Mouse (Mus musculus) adrenal gland, postnatal 4 days (tissue): ENCODE results near the gene Relt. TPM values are rescaled to one million over a fixed set of nuclear protein-coding genes. Genes with fewer than 3 reads are reported as not detected.
A peak's percentile ranks its signal among the peaks of the same experiment; 100 is the strongest.

Experiments
- DNase-seq, 2 experiments: peaks; one replicate each; pipeline ENCODE4 v3.0.0; 2021 to 2022; ENCODE audit warnings: low spot score in 2 of 2, mixed read lengths in 2 of 2
- long read RNA-seq, 2 experiments: library from polyadenylated mRNA; stranded (forward); transcript quantifications; one replicate each; pipeline ENCODE4 v2.0.0; 2021
- total RNA-seq, 2 experiments: library from RNA; stranded (reverse); gene quantifications; 2 replicates each; pipeline ENCODE4 v1.2.3; 2021

The Relt gene
- 1 to 10 TPM; 5.8 to 6.0 TPM for total RNA-seq
- long read RNA-seq, experiment 1, partial matches to known transcripts: 2 of 4 reads
- long read RNA-seq, experiment 1, other reads (novel, unspliced or antisense): 1 of 4 reads
- long read RNA-seq, experiment 2, partial matches to known transcripts: 1 of 8 reads
- long read RNA-seq, experiment 2, other reads (novel, unspliced or antisense): 5 of 8 reads

- peak; percentile 84 to 85 for DNase-seq
Measured at GRCm38 (mm10) chr7:100862828-100863638, at the start of gene Relt. Gene Relt (minus strand): TSS chr7:100863446.

- no peak for DNase-seq
Measured at GRCm38 (mm10) chr7:100911791-100912190, 48.5 kb upstream of the Relt start.

GRCm38 (mm10) chr7:100911246-100911770 is 48.1 kb upstream of the Relt start:
- DNase-seq: no peak

GRCm38 (mm10) chr7:100908567-100908966 is 45.3 kb upstream of the Relt start:
- DNase-seq: no peak

- no peak for DNase-seq
Measured at GRCm38 (mm10) chr7:100908061-100908460, 44.8 kb upstream of the Relt start.

GRCm38 (mm10) chr7:100907231-100907630 is 44.0 kb upstream of the Relt start:
- DNase-seq: peak in 1 of 2 experiments; percentile 72

- no peak for DNase-seq
Measured at GRCm38 (mm10) chr7:100906029-100906789, 43.0 kb upstream of the Relt start.

- no peak for DNase-seq
Measured at GRCm38 (mm10) chr7:100905037-100905436, 41.8 kb upstream of the Relt start.

- DNase-seq: no peak
Measured at GRCm38 (mm10) chr7:100904612-100905011, 41.4 kb upstream of the Relt start.

- DNase-seq: no peak
Measured at GRCm38 (mm10) chr7:100902451-100903137, 39.3 kb upstream of the Relt start.

GRCm38 (mm10) chr7:100897828-100898227 is 34.6 kb upstream of the Relt start:
- no peak for DNase-seq

GRCm38 (mm10) chr7:100894833-100895226 is 31.6 kb upstream of the Relt start:
- no peak for DNase-seq

GRCm38 (mm10) chr7:100894057-100894832 is 31.0 kb upstream of the Relt start:
- DNase-seq: no peak

GRCm38 (mm10) chr7:100893249-100894056 is 30.2 kb upstream of the Relt start:
- peak; percentile 54 to 60 for DNase-seq

GRCm38 (mm10) chr7:100886535-100886934 is 23.3 kb upstream of the Relt start:
- DNase-seq: peak in 1 of 2 experiments; percentile 57

GRCm38 (mm10) chr7:100884460-100884859 is 21.2 kb upstream of the Relt start:
- no peak for DNase-seq

GRCm38 (mm10) chr7:100881950-100882349 is 18.7 kb upstream of the Relt start:
- DNase-seq: no peak

GRCm38 (mm10) chr7:100881531-100881930 is 18.3 kb upstream of the Relt start:
- DNase-seq: no peak

GRCm38 (mm10) chr7:100879595-100879994 is 16.3 kb upstream of the Relt start:
- DNase-seq: peak; percentile 56 to 67
